Mouse (Mus musculus): ENCODE measurements around the gene Zfp593.

DNA sequence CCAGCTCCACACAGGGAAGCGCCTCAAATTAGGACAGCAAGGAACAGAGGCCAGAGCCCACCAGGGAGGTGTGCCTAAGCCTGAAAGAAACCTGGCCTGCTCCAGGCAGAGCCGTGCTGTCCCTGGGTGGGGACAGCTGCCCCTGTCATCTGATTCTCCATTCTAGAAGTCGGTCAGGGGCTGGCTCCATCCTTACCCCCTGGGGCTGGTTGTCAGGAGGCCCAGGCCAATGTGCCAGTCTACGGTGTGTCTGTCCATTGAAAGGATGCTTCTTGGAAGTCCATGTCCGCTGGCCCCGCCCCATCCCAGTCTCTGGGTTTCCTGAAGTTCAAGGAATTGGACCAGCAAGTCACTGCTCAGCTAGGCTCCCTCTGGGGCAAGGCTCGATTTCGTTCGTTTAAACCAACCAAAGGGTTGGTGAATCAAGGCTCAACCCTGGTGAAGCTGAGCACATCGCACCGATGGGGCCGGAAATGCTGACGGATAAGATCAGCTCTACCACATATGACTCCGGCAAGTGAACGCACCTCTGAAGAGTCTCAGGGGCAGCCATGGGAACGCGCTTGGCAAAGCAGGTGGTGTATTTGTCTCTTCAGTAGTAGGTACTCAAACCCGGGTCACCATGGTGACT, 47.8 kb upstream of the Zfp593 start:
- TF ChIP-seq CTCF (IDR thresholded peaks at IDR 0.05; ENCODE audit: low read depth) (no peak), EP300 (IDR thresholded peaks at IDR 0.05; ENCODE audit: low read depth) (no peak)

All from liver, postnatal 0 days (tissue).